ENCODE assay signal across 24 mouse cellular contexts in genomic region chr3:106496996-106497395, GRCm38 (mm10). TPM values are rescaled to one million over a fixed set of nuclear protein-coding genes. Genes with fewer than 3 reads are reported as not detected.
DNase-seq lines count a peak whose midpoint lies in the region; ATAC-seq and TF ChIP-seq lines count a peak whose summit lies in the region.
"Had no signal": no experiment of that assay in that cellular context is flagged by ENCODE, and none has a peak within 500 bp of the region (broad histone marks: within the 10 kb centered on the region; RNA-seq: fewer than 3 reads in every experiment).

No protein-coding gene starts in this region.

- WGBS in liver, embryonic 13.5 days (ENCODE audit: insufficient replicate concordance), result 44% methylated on average over 3 of the region's 3 CpGs

- DNase-seq in liver, embryonic 13.5 days, result no peak
- DNase-seq in liver, result no peak
- DNase-seq in naive thymus-derived CD4-positive, alpha-beta T cell, adult 2 months (ENCODE audit: low read depth), result peak; percentile 48
- DNase-seq in gastrocnemius, adult 2 months, result no peak
- DNase-seq in frontal cortex, postnatal 10 days (ENCODE audit: low spot score in 2 of 2), result no peak
- DNase-seq: adrenal gland, postnatal 14 days; cerebellum, adult 11-12 months; cerebellum, adult 9-10 months; cerebellum, postnatal 25 days; gastrocnemius, postnatal 36 days; heart, adult 18-20 months; heart, postnatal 10 days; heart, postnatal 4 days had no signal

- H3K4me1 ChIP-seq in liver, embryonic 13.5 days (replicated peaks), result peaks cover 60% of the 10 kb centered on the region
- peaks cover 90% of the 10 kb centered on the region for H3K4me1 ChIP-seq in megakaryocyte, embryonic 14.5 days
- H3K4me1 ChIP-seq: embryonic facial prominence, embryonic 12.5 days; forebrain, embryonic 12.5 days; hindbrain, embryonic 12.5 days had no signal

- ATAC-seq in liver, embryonic 13.5 days (ENCODE audit: low read depth), result no peak
- ATAC-seq in megakaryocyte, adult 5-6 weeks (ENCODE audit: poor library complexity, severe bottlenecking), result no peak
- ATAC-seq in granulocyte monocyte progenitor cell, adult 5-6 weeks (replicated peaks; ENCODE audit: poor library complexity, severe bottlenecking), result 0 out of 2 replicates have a peak, but pooled peaks have one; percentile 12
- ATAC-seq: activated CD4-positive, CD25-positive, alpha-beta regulatory T cell, adult 4 months; forebrain, embryonic 16.5 days; hindbrain, embryonic 16.5 days; Patski had no signal

- no peaks in the 10 kb centered on the region for H3K9me3 ChIP-seq in liver, embryonic 13.5 days (replicated peaks)
- H3K9me3 ChIP-seq in megakaryocyte, embryonic 14.5 days, result no peaks in the 10 kb centered on the region
- H3K9me3 ChIP-seq: embryonic facial prominence, embryonic 12.5 days; forebrain, embryonic 12.5 days; heart, embryonic 10.5 days; hindbrain, embryonic 12.5 days had no signal

- peaks cover 5% of the 10 kb centered on the region; the same call in 1 of the 2 replicates for H3K36me3 ChIP-seq in liver, embryonic 13.5 days
- peaks cover 92% of the 10 kb centered on the region for H3K36me3 ChIP-seq in megakaryocyte, embryonic 14.5 days (replicated peaks; ENCODE audit: low read length)
- H3K36me3 ChIP-seq: embryonic facial prominence, embryonic 12.5 days; hindbrain, embryonic 12.5 days had no signal

- no peak overlapping the region for H3K4me2 ChIP-seq in liver, embryonic 13.5 days
- H3K4me2 ChIP-seq: embryonic facial prominence, embryonic 12.5 days; forebrain, embryonic 12.5 days; hindbrain, embryonic 12.5 days had no signal

- intact Hi-C loops in gastrocnemius, adult 2 months (cut with DNase I), result no loop called here

- H3K27me3 ChIP-seq in liver, embryonic 13.5 days, result no peaks in the 10 kb centered on the region
- H3K27me3 ChIP-seq in megakaryocyte, embryonic 14.5 days (replicated peaks), result no peaks in the 10 kb centered on the region
- H3K27me3 ChIP-seq: embryonic facial prominence, embryonic 12.5 days; forebrain, embryonic 12.5 days; hindbrain, embryonic 12.5 days; Patski had no signal

- H3K27ac ChIP-seq in liver, embryonic 13.5 days, result peak overlapping the region; percentile 81
- no peak overlapping the region for H3K27ac ChIP-seq in gastrocnemius, adult 2 months
- H3K27ac ChIP-seq: embryonic facial prominence, embryonic 12.5 days; forebrain, embryonic 12.5 days; heart, embryonic 10.5 days; hindbrain, embryonic 12.5 days had no signal

- H3K4me3 ChIP-seq in liver, embryonic 13.5 days (replicated peaks), result no peak overlapping the region
- H3K4me3 ChIP-seq in megakaryocyte, embryonic 14.5 days (replicated peaks), result peak overlapping the region; percentile 78
- H3K4me3 ChIP-seq in gastrocnemius, adult 2 months, result no peak overlapping the region
- H3K4me3 ChIP-seq: embryonic facial prominence, embryonic 12.5 days; forebrain, embryonic 12.5 days; heart, embryonic 10.5 days; hindbrain, embryonic 12.5 days had no signal

- no peak for TF ChIP-seq CTCF in gastrocnemius, adult 2 months (IDR thresholded peaks at IDR 0.05)

- H3K9ac ChIP-seq in liver, embryonic 13.5 days, result no peak overlapping the region
- H3K9ac ChIP-seq: embryonic facial prominence, embryonic 12.5 days; forebrain, embryonic 12.5 days; hindbrain, embryonic 12.5 days had no signal

RNA-seq across cellular contexts. Expression of gene Dennd2d, which starts 14.8 kb away (rescaled TPM):
- polyA plus RNA-seq in liver, embryonic 13.5 days (2015; fragmentation: Nextera tagmentation; extraction: Ambion mirVana), result 3.4 and 3.5 TPM in 2 replicates
- polyA plus RNA-seq in megakaryocyte, embryonic 14.5 days (2012; ENCODE audit: insufficient read depth, low replicate concordance), result 13.9 TPM in 1 of 2 replicates, not detected in the other
- 10.6 and 14.0 TPM in 2 replicates for total RNA-seq in megakaryocyte, adult 5-6 weeks (2015)
- 20.3 and 20.7 TPM in 2 replicates for total RNA-seq in megakaryocyte, adult 5-6 weeks (2017)
- total RNA-seq in granulocyte monocyte progenitor cell, adult 5-6 weeks (2014; fragmentation: Nextera tagmentation), result 22.1 and 26.3 TPM in 2 replicates
- 18.8 and 26.5 TPM in 2 replicates for total RNA-seq in granulocyte monocyte progenitor cell, adult 5-6 weeks (2017)
- under 1 TPM in 1 of 2 experiments, not detected in 1; 0.08 TPM for total RNA-seq in gastrocnemius, adult 2 months (2021)

RNA-seq across cellular contexts. Expression of gene Dram2, which starts 50.6 kb away (rescaled TPM):
- 28.7 and 32.1 TPM in 2 replicates for polyA plus RNA-seq in liver, embryonic 13.5 days (2015; fragmentation: Nextera tagmentation; extraction: Ambion mirVana)
- polyA plus RNA-seq in megakaryocyte, embryonic 14.5 days (2012; ENCODE audit: insufficient read depth, low replicate concordance), result 6.3 TPM in 1 of 2 replicates, not detected in the other
- 78.6 and 107 TPM in 2 replicates for total RNA-seq in megakaryocyte, adult 5-6 weeks (2015)
- total RNA-seq in megakaryocyte, adult 5-6 weeks (2017), result 72.5 and 94.8 TPM in 2 replicates
- 11.1 and 32.5 TPM in 2 replicates for total RNA-seq in granulocyte monocyte progenitor cell, adult 5-6 weeks (2014; fragmentation: Nextera tagmentation)
- 13.2 and 26.4 TPM in 2 replicates for total RNA-seq in granulocyte monocyte progenitor cell, adult 5-6 weeks (2017)
- total RNA-seq in gastrocnemius, adult 2 months (2021), result 100 to 1,000 TPM in 1 of 2 experiments, 10 to 100 TPM in 1; 94.2 to 101 TPM

RNA-seq across cellular contexts. Expression of gene Cept1, which starts 50.6 kb away (rescaled TPM):
- 26.1 and 33.0 TPM in 2 replicates for polyA plus RNA-seq in liver, embryonic 13.5 days (2015; fragmentation: Nextera tagmentation; extraction: Ambion mirVana)
- polyA plus RNA-seq in megakaryocyte, embryonic 14.5 days (2012; ENCODE audit: insufficient read depth, low replicate concordance), result 9.1 TPM in 1 of 2 replicates, not detected in the other
- 69.6 and 74.0 TPM in 2 replicates for total RNA-seq in megakaryocyte, adult 5-6 weeks (2015)
- total RNA-seq in megakaryocyte, adult 5-6 weeks (2017), result 104 and 122 TPM in 2 replicates
- 33.0 and 34.0 TPM in 2 replicates for total RNA-seq in granulocyte monocyte progenitor cell, adult 5-6 weeks (2014; fragmentation: Nextera tagmentation)
- 84.5 and 103 TPM in 2 replicates for total RNA-seq in granulocyte monocyte progenitor cell, adult 5-6 weeks (2017)
- total RNA-seq in gastrocnemius, adult 2 months (2021), result 10 to 100 TPM; 24.8 to 27.0 TPM

Comparison
In these comparisons a context has a peak if more than half of its experiments do, and no peak if none do; other contexts are left out.
1. RNA of gene Dennd2d, which starts 14.8 kb away (total RNA-seq): 18.8 to 26.5 TPM in granulocyte monocyte progenitor cell, adult 5-6 weeks and 10.6 to 20.7 TPM in megakaryocyte, adult 5-6 weeks; 0.08 TPM in gastrocnemius, adult 2 months; every median in the first group is over 10 times any median in the second.